Mouse (Mus musculus) erythroblast, embryonic 14.5 days (primary cell): ENCODE results near the gene Ppfia3.

ENCODE experiments used
- GATA1 ChIP-seq: IDR thresholded peaks from 2 replicates; pipeline ENCODE4 v1.6.1; 2012; ENCODE audit warnings: low read length, inconsistent platforms, mixed read lengths
- TAL1 ChIP-seq: IDR thresholded peaks from 3 replicates; pipeline ENCODE4 v1.6.1; 2012; ENCODE audit warnings: low read length, inconsistent platforms, mixed read lengths

DNA sequence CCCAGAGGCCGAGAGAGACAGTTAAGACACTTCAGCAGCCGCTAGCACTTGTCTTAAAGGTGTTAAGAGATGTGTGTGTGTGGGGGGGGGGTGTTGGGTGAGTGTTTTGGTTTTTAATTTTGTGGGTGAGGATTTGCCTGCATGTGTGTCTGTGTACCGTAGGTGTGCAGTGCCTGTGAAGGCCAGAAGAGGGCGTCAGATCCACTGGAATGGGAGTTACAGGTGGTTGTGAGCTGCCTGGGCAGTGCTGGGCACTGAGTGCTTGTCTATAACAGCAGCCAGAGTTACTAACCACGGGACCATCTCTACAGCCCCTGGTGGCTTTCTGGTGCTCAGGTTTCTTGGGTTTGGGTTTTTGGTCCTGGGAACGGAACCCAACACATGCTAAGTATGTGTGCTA lies 35.3 kb downstream of the Ppfia3 start:
- no peak for TF ChIP-seq TAL1
- TF ChIP-seq GATA1 = no peak
